Mouse (Mus musculus): ENCODE data around the gene Gpatch11. TPM values are rescaled to one million over a fixed set of nuclear protein-coding genes. Genes with fewer than 3 reads are reported as not detected.

The Gpatch11 gene
- polyA plus RNA-seq, 1 experiment = 18.8 TPM

GRCm38 (mm10) chr17:78889184-78889583, 53.8 kb downstream of the Gpatch11 start:
- 86% methylated on average over 3 of the region's 3 CpGs for WGBS
- Histone ChIP-seq H3K4me3 (ENCODE audit: control insufficient read depth, insufficient read depth, low read length) (no peak overlapping the region), H3K4me1 (replicated peaks; ENCODE audit: control insufficient read depth, insufficient read depth, low read length) (no peaks in the 10 kb centered on the region), H3K27me3 (ENCODE audit: control insufficient read depth, insufficient read depth, low read length) (no peaks in the 10 kb centered on the region), H3K36me3 (ENCODE audit: control insufficient read depth, insufficient read depth, low read length) (no peaks in the 10 kb centered on the region), H3K27ac (ENCODE audit: control insufficient read depth, insufficient read depth, low read length) (no peak overlapping the region)
- no peak for TF ChIP-seq POLR2A (IDR thresholded peaks at IDR 0.05; ENCODE audit: control insufficient read depth, extremely low read depth, insufficient read depth, low read length, poor library complexity)
- TF ChIP-seq CTCF (IDR thresholded peaks at IDR 0.05; ENCODE audit: borderline replicate concordance, control insufficient read depth, extremely low read depth, insufficient read depth, low read length, poor library complexity) = no peak
- DNase-seq = no peak

GRCm38 (mm10) chr17:78891020-78891419, 55.7 kb downstream of the Gpatch11 start:
- WGBS = 85% methylated on average over 9 of the region's 9 CpGs
- Histone ChIP-seq H3K4me1 (replicated peaks; ENCODE audit: control insufficient read depth, insufficient read depth, low read length) (0 out of 2 replicates have a peak, but pooled peaks cover 2% of the 10 kb centered on the region), H3K27ac (ENCODE audit: control insufficient read depth, insufficient read depth, low read length) (no peak overlapping the region), H3K27me3 (ENCODE audit: control insufficient read depth, insufficient read depth, low read length) (no peaks in the 10 kb centered on the region), H3K4me3 (ENCODE audit: control insufficient read depth, insufficient read depth, low read length) (no peak overlapping the region), H3K36me3 (ENCODE audit: control insufficient read depth, insufficient read depth, low read length) (no peaks in the 10 kb centered on the region)
- TF ChIP-seq CTCF (IDR thresholded peaks at IDR 0.05; ENCODE audit: borderline replicate concordance, control insufficient read depth, extremely low read depth, insufficient read depth, low read length, poor library complexity) = no peak
- TF ChIP-seq POLR2A (IDR thresholded peaks at IDR 0.05; ENCODE audit: control insufficient read depth, extremely low read depth, insufficient read depth, low read length, poor library complexity) = no peak
- DNase-seq = no peak

- 86% methylated on average over 7 of the region's 7 CpGs for WGBS
- Histone ChIP-seq H3K36me3 (ENCODE audit: control insufficient read depth, insufficient read depth, low read length) (no peaks in the 10 kb centered on the region), H3K27me3 (ENCODE audit: control insufficient read depth, insufficient read depth, low read length) (no peaks in the 10 kb centered on the region), H3K27ac (ENCODE audit: control insufficient read depth, insufficient read depth, low read length) (no peak overlapping the region), H3K4me3 (ENCODE audit: control insufficient read depth, insufficient read depth, low read length) (no peak overlapping the region), H3K4me1 (replicated peaks; ENCODE audit: control insufficient read depth, insufficient read depth, low read length) (0 out of 2 replicates have a peak, but pooled peaks cover 2% of the 10 kb centered on the region)
- TF ChIP-seq CTCF (IDR thresholded peaks at IDR 0.05; ENCODE audit: borderline replicate concordance, control insufficient read depth, extremely low read depth, insufficient read depth, low read length, poor library complexity) (no peak), POLR2A (IDR thresholded peaks at IDR 0.05; ENCODE audit: control insufficient read depth, extremely low read depth, insufficient read depth, low read length, poor library complexity) (no peak)
- DNase-seq = no peak
Measured at GRCm38 (mm10) chr17:78894991-78895390, 59.6 kb downstream of the Gpatch11 start.

GRCm38 (mm10) chr17:78895394-78895793, 60.0 kb downstream of the Gpatch11 start:
- no peaks in the 10 kb centered on the region for H3K27me3 ChIP-seq (ENCODE audit: control insufficient read depth, insufficient read depth, low read length)
- WGBS = 2% methylated on average over 8 of the region's 8 CpGs
- peak; percentile 28 for DNase-seq

More at GRCm38 (mm10) chr17:78895394-78895793, 60.0 kb downstream of the Gpatch11 start:
- H3K4me3 ChIP-seq (ENCODE audit: control insufficient read depth, insufficient read depth, low read length) = no peak overlapping the region
- no peak overlapping the region for H3K27ac ChIP-seq (ENCODE audit: control insufficient read depth, insufficient read depth, low read length)
- TF ChIP-seq CTCF (IDR thresholded peaks at IDR 0.05; ENCODE audit: borderline replicate concordance, control insufficient read depth, extremely low read depth, insufficient read depth, low read length, poor library complexity) = 0 out of 2 replicates have a peak, but pooled peaks have one; percentile 17
- TF ChIP-seq POLR2A (IDR thresholded peaks at IDR 0.05; ENCODE audit: control insufficient read depth, extremely low read depth, insufficient read depth, low read length, poor library complexity) = no peak
- 0 out of 2 replicates have a peak, but pooled peaks cover 2% of the 10 kb centered on the region for H3K4me1 ChIP-seq (replicated peaks; ENCODE audit: control insufficient read depth, insufficient read depth, low read length)
- no peaks in the 10 kb centered on the region for H3K36me3 ChIP-seq (ENCODE audit: control insufficient read depth, insufficient read depth, low read length)

Other genes starting within 250 kb of the Gpatch11 start
- gene Strn, start 98.4 kb upstream of the Gpatch11 start, polyA plus RNA-seq (2012; rRNA removed) = 15.5 and 16.6 TPM in 2 replicates
- gene Heatr5b, start 203 bp upstream of the Gpatch11 start, polyA plus RNA-seq (2012; rRNA removed) = 30.8 and 32.3 TPM in 2 replicates
- gene Eif2ak2, start 47.0 kb downstream of the Gpatch11 start, polyA plus RNA-seq (2012; rRNA removed) = 3.6 and 4.9 TPM in 2 replicates
- not detected in 2 replicates for gene Sult6b1, start 71.4 kb downstream of the Gpatch11 start, polyA plus RNA-seq (2012; rRNA removed)
- 5.7 and 5.8 TPM in 2 replicates for gene Cebpzos, start 80.9 kb downstream of the Gpatch11 start, polyA plus RNA-seq (2012; rRNA removed)
- gene Cebpz, start 101.5 kb downstream of the Gpatch11 start, polyA plus RNA-seq (2012; rRNA removed) = 8.0 and 10.8 TPM in 2 replicates
- 5.4 and 5.5 TPM in 2 replicates for gene Ndufaf7, start 101.6 kb downstream of the Gpatch11 start, polyA plus RNA-seq (2012; rRNA removed)
- gene Prkd3, start 185.2 kb downstream of the Gpatch11 start, polyA plus RNA-seq (2012; rRNA removed) = 16.8 TPM in 2 replicates
- 2.3 and 2.7 TPM in 2 replicates for gene Qpct, start 216.3 kb downstream of the Gpatch11 start, polyA plus RNA-seq (2012; rRNA removed)